Mouse (Mus musculus): ENCODE measurements around the gene Nfkbil1. TPM values are rescaled to one million over a fixed set of nuclear protein-coding genes. Genes with fewer than 3 reads are reported as not detected.
A peak's percentile ranks its signal among the peaks of the same experiment; 100 is the strongest.
"Not testable (repeated sequence)": the region's sequence is repeated elsewhere in the genome, so short reads cannot be mapped to it uniquely, and the experiment has no call there.

The Nfkbil1 gene
- polyA plus RNA-seq, 1 experiment from 2014 or later = 11.8 TPM

GRCm38 (mm10) chr17:35242015-35242941 is 6.7 kb upstream of the Nfkbil1 start:
- Histone ChIP-seq H3K36me3 (peaks cover 38% of the 10 kb centered on the region), H3K27me3 (no peaks in the 10 kb centered on the region), H3K9me3 (no peaks in the 10 kb centered on the region), H3K9ac (peak overlapping the region; percentile 92), H3K4me2 (peak overlapping the region; percentile 76), H3K4me3 (peak overlapping the region; percentile 89), H3K27ac (peak overlapping the region; percentile 98), H3K4me1 (peaks cover 47% of the 10 kb centered on the region)
- peak; percentile 25 for ATAC-seq (ENCODE audit: insufficient number of reproducible peaks, low FRiP score, low TSS enrichment, low read depth)
- WGBS = under 1% methylated on average over 54 of the region's 55 CpGs

DNA sequence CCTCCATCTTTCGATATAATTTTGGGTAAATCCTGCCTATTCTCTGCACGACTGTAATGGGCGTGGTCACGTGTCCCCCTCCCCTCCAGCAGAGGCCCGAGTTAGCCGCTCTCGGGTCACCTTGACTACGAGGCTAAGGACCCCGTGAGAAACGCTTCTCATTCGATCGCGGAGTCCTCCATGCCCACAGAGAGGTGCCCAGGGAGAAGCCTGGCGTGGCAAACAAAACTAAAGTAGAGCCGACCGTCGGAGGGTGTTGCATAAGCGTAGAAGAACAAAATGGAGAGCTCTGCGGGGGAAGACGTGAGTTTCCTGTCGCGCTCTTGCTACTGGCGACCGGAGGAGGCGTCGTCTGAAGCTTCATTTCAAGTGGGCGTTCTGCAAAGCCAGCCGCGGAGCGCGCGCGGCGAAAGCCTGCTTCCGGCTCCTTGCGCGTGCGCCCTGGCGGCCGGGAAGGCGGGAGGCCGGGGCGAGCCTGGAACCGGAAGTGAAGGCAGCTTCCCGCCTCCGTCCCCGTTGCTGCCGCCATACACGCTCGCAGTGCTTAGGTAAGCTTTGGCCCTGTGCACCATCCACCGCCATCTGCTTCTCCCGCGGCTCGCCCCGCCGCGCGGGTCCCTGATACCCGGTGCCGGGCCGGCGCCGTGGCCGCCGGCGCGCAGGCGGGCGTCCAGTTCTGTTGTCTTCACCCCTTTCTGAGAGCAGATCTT is 5.9 kb upstream of the Nfkbil1 start, which contains the start of gene Ddx39b:
Gene Ddx39b, plus strand, starts transcription at position 442 of the 710 bp plus-strand sequence.
- peak; percentile 93 for ATAC-seq (ENCODE audit: insufficient number of reproducible peaks, low FRiP score, low TSS enrichment, low read depth)
- no peaks in the 10 kb centered on the region for H3K27me3 ChIP-seq
- peaks cover 50% of the 10 kb centered on the region for H3K4me1 ChIP-seq
- peak within 1 kb of the TSS; percentile 98 for H3K27ac ChIP-seq
- under 1% methylated on average over 69 of the region's 69 CpGs for WGBS
- peaks cover 30% of the 10 kb centered on the region for H3K36me3 ChIP-seq
- H3K9ac ChIP-seq = peak within 1 kb of the TSS; percentile 92
- peak within 1 kb of the TSS; percentile 89 for H3K4me3 ChIP-seq
- peak within 1 kb of the TSS; percentile 76 for H3K4me2 ChIP-seq
- no peaks in the 10 kb centered on the region for H3K9me3 ChIP-seq

DNA sequence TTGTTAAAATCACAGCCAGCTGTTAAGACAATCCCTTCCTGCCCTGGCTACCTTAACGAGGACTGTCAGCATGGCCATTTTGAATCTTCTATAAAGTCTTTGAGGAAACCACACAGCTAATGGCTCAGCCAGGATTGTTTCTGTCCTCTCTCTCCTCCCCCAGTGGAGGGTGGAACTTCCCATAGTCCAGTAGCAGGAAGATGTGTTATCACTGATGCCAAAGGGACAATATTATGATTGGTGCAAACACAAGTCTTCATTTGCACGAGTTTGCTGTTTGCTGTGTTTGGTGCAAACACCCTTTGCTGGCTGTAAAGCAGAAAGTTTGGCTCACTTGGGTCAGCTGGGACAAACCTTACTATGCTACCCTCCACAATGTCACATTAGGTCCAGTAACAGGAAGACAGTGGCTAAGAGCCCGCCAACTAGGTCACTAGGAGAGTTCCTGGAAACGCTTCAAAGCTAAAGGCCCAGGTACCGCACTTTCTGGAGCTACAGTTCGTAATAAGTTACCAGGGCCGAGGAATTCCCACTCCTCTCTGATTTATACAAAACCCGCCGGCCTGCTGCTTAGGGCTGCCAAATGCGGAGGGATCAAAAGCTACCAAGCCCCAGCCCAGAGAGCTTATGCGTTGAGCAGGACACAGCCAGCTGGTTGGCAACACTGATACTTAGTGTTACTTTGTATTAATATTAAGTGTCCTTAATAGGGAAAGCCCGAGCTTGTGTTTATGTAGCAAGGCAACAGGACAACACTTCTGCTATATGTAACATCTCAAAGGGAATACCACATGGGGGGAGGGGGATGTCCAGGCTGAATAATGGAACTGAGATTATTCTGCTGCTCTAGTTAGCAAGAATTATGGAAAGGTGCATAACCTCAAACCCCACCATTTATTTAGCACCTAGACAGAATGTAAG is 5.1 kb upstream of the Nfkbil1 start:
- ATAC-seq (ENCODE audit: insufficient number of reproducible peaks, low FRiP score, low TSS enrichment, low read depth) = no peak; the same call in 1 of the 2 replicates
- peaks cover 46% of the 10 kb centered on the region for H3K4me1 ChIP-seq

DNA sequence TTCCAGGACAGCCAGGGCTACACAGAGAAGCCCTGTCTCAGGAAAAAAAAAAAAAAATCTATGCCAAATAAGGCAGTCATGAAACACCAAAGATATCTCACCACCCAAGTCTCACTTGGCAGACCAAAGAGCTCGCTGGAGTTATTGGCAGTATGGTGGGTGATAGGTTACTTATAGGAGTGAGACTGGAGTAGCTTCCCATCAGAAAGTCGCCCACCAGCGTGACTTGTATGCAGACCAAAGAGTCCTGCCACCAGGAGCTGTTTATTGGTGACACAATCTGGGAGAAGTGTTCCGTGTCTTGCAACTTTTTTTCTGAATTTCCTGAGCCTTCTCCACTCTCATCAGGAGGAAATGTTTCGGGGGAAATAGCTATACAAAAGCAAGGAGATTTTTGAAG is 4.1 kb upstream of the Nfkbil1 start:
- Histone ChIP-seq H3K9me3 (no peaks in the 10 kb centered on the region), H3K36me3 (peaks cover 12% of the 10 kb centered on the region), H3K9ac (no peak overlapping the region), H3K4me2 (no peak overlapping the region), H3K27me3 (no peaks in the 10 kb centered on the region), H3K27ac (no peak overlapping the region), H3K4me1 (peaks cover 36% of the 10 kb centered on the region), H3K4me3 (no peak overlapping the region)
- 80% methylated on average over 5 of the region's 5 CpGs for WGBS
- ATAC-seq (ENCODE audit: insufficient number of reproducible peaks, low FRiP score, low TSS enrichment, low read depth) = no peak

More for the DNA sequence above, 5.1 kb upstream of the Nfkbil1 start:
- Histone ChIP-seq H3K4me3 (peak overlapping the region; percentile 89), H3K27me3 (no peaks in the 10 kb centered on the region), H3K36me3 (peaks cover 22% of the 10 kb centered on the region), H3K4me2 (peak overlapping the region; percentile 76), H3K9me3 (no peaks in the 10 kb centered on the region), H3K9ac (peak overlapping the region; percentile 18), H3K27ac (peak overlapping the region; percentile 98)
- WGBS = 22% methylated on average over 12 of the region's 12 CpGs

GRCm38 (mm10) chr17:35237504-35237903 is 1.9 kb upstream of the Nfkbil1 start:
- no peak overlapping the region for H3K4me3 ChIP-seq
- H3K27me3 ChIP-seq = no peaks in the 10 kb centered on the region
- H3K9ac ChIP-seq = no peak overlapping the region
- 0 out of 2 replicates have a peak, but pooled peaks cover 2% of the 10 kb centered on the region for H3K36me3 ChIP-seq
- 86% methylated on average over 12 of the region's 12 CpGs for WGBS
- H3K4me1 ChIP-seq = peaks cover 36% of the 10 kb centered on the region
- no peak overlapping the region for H3K27ac ChIP-seq
- no peaks in the 10 kb centered on the region for H3K9me3 ChIP-seq
- H3K4me2 ChIP-seq = no peak overlapping the region
- no peak for ATAC-seq (ENCODE audit: insufficient number of reproducible peaks, low FRiP score, low TSS enrichment, low read depth)

- no peak for ATAC-seq (ENCODE audit: insufficient number of reproducible peaks, low FRiP score, low TSS enrichment, low read depth)
- Histone ChIP-seq H3K27me3 (no peaks in the 10 kb centered on the region), H3K36me3 (0 out of 2 replicates have a peak, but pooled peaks cover 2% of the 10 kb centered on the region), H3K9ac (no peak overlapping the region), H3K4me1 (peaks cover 41% of the 10 kb centered on the region), H3K4me3 (no peak overlapping the region), H3K4me2 (no peak overlapping the region), H3K27ac (no peak overlapping the region), H3K9me3 (no peaks in the 10 kb centered on the region)
- 75% methylated on average over 9 of the region's 9 CpGs for WGBS
Measured at GRCm38 (mm10) chr17:35236996-35237395, 1.4 kb upstream of the Nfkbil1 start.

DNA sequence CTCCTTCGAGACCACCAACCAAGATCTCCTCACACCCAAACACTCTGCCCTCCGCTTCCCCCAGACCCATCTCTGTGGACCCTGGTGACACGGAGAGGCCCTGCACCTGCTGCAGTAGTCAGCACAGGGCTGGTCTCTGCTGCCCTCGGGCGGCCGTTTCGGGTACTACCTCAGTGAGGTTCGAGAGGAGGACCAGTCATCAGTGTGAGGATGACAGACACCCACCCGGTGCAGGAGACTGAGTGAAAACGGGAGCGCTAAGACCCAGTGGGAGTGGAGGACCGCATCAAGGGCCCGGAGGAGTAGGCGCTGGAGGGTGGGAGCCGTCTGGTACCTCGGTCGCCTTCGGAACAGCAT is 776 bp upstream of the Nfkbil1 start:
- Histone ChIP-seq H3K36me3 (peaks cover 3% of the 10 kb centered on the region; the same call in 1 of the 2 replicates), H3K9me3 (no peaks in the 10 kb centered on the region), H3K4me2 (peak overlapping the region; percentile 80), H3K27ac (peak overlapping the region; percentile 96), H3K9ac (peak overlapping the region; percentile 59), H3K27me3 (no peaks in the 10 kb centered on the region), H3K4me3 (peak overlapping the region; percentile 57), H3K4me1 (peaks cover 45% of the 10 kb centered on the region)
- WGBS = under 1% methylated on average over 18 of the region's 18 CpGs
- ATAC-seq (ENCODE audit: insufficient number of reproducible peaks, low FRiP score, low TSS enrichment, low read depth) = peak; percentile 50

DNA sequence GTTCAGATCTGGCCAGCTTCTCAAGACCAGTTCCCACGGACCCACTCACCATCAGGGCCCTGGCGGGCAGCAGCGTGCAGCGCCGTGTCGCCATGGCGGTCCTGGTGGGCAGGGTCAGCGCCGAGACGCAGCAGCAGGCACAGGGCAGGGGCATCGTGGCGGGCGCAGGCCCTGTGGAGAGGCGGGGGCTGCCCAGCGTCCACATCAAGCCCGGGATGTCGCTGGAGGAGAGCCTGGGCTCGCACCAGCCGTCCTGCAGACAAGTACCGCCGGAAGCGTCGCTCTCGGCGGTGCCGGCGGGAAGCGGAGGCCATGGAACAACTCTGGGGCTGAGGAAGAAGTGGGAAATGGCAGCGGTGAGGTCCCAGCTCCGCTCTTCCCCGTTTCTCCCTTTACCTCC is 689 bp downstream of the Nfkbil1 start:
- Histone ChIP-seq H3K4me1 (peaks cover 34% of the 10 kb centered on the region), H3K4me2 (peak overlapping the region; percentile 80), H3K27me3 (no peaks in the 10 kb centered on the region), H3K4me3 (peak overlapping the region; percentile 57), H3K36me3 (peaks cover 15% of the 10 kb centered on the region), H3K9ac (peak overlapping the region; percentile 59), H3K27ac (peak overlapping the region; percentile 96), H3K9me3 (no peaks in the 10 kb centered on the region)
- WGBS = 5% methylated on average over 31 of the region's 31 CpGs
- no peak for ATAC-seq (ENCODE audit: insufficient number of reproducible peaks, low FRiP score, low TSS enrichment, low read depth)

DNA sequence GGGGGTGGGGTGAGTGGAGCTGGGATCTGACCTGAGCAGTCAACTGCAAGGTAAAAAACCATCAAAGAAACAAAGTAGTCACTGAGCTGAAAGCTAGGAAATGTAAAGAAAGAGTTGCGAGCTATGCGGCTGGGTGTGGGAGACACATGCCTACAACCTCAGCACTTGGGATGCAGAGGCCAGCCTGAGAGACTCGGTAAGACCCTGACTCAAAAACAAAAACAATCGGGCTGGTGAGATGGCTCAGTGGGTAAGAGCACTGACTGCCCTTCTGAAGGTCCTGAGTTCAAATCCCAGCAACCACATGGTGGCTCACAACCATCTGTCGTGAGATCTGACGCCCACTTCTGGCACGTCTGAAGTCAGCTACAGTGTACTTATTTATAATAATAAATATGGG is 1.5 kb downstream of the Nfkbil1 start:
- WGBS = 86% methylated on average over 7 of the region's 7 CpGs
- H3K27ac ChIP-seq = 0 out of 2 replicates have a peak overlapping the region, but pooled peaks have one; percentile 96
- not testable (repeated sequence) for H3K9ac ChIP-seq; ATAC-seq (ENCODE audit: insufficient number of reproducible peaks, low FRiP score, low TSS enrichment, low read depth); H3K27me3 ChIP-seq; H3K9me3 ChIP-seq
- peak overlapping the region; percentile 80 for H3K4me2 ChIP-seq
- peaks cover 23% of the 10 kb centered on the region for H3K36me3 ChIP-seq
- H3K4me1 ChIP-seq = peaks cover 34% of the 10 kb centered on the region
- H3K4me3 ChIP-seq = peak overlapping the region; percentile 57

DNA sequence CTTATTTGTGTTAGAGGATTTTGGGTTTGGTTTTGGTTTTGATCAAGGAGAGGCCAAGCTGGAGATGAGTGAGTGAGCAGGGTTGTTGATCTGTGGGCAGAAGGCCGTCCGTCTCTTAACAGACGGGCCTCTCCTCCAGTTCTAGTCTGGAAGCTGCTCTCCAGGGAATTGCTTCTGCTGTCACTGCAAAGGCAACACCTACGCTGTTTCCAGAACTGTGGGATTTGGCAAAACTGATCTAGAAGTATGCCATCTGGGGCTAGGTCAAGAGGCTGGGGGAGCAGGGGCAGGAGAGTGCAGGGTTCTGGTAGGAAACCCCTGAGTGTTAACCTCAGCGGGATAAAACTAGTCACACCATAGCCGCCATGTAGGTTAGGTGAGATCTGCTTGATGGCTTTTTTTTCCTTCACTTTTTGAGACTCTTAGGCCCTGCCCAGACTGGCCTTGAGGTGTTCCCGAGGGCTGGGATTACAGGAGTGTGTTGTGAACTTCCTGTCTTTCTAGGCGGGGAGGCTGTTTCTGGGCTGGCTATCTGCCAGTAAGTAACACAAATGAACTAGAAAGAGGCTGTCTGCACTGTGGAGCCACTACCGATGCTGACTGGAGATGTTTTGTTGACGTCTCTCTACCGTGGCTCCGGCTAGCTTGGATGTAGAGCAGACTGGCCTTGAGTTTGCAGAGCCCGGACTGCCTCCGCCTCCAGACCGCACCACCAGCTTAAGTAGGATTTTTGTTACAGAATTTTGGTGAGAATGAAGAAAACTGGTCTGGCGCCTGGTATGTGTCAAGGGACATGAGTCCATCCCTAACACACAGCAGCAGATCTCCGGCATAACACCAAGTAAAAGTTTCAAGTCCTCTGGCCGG is 2.2 kb downstream of the Nfkbil1 start, which contains the start of gene Atp6v1g2:
Gene Atp6v1g2, plus strand, starts transcription at position 547 of the 867 bp plus-strand sequence.
- WGBS = 56% methylated on average over 18 of the region's 18 CpGs
- H3K4me3 ChIP-seq = peak within 1 kb of the TSS; percentile 57
- H3K4me1 ChIP-seq = peaks cover 34% of the 10 kb centered on the region
- peaks cover 30% of the 10 kb centered on the region for H3K36me3 ChIP-seq
- ATAC-seq (ENCODE audit: insufficient number of reproducible peaks, low FRiP score, low TSS enrichment, low read depth) = no peak
- H3K9me3 ChIP-seq = no peaks in the 10 kb centered on the region
- no peak within 1 kb of the TSS for H3K9ac ChIP-seq
- H3K27ac ChIP-seq = peak within 1 kb of the TSS; percentile 96
- H3K4me2 ChIP-seq = peak within 1 kb of the TSS; percentile 80
- H3K27me3 ChIP-seq = no peaks in the 10 kb centered on the region
